Mouse (Mus musculus) lung, embryonic 14.5 days (tissue): Measurements from ENCODE around the gene Hook2. TPM values are rescaled to one million over a fixed set of nuclear protein-coding genes. Genes with fewer than 3 reads are reported as not detected.

Experiments used
- ATAC-seq: fragments of 200-750 bp; cut with Nextera tagmentation; 2 replicates; pipeline ENCODE4 v1.8.0; 2017; ENCODE audit warnings: mild to moderate bottlenecking, moderate TSS enrichment, moderate library complexity; ENCODE audit not compliant: insufficient read depth
- DNase-seq: peaks from one replicate; pipeline ENCODE4 v3.0.0-alpha.2; 2015
- H3K27ac ChIP-seq: fragments of 300-500 bp; sonication (generic); 2 replicates; pipeline ENCODE4 v1.5.1; 2014; ENCODE audit warnings: low read depth, mild to moderate bottlenecking, moderate library complexity
- H3K27me3 ChIP-seq: fragments of 300-500 bp; sonication (generic); 2 replicates; pipeline ENCODE4 v1.6.1; 2014; ENCODE audit warnings: low read length, control low read depth; ENCODE audit not compliant: insufficient read depth
- H3K36me3 ChIP-seq: fragments of 300-500 bp; sonication (generic); 2 replicates; pipeline ENCODE4 v1.6.1; 2014; ENCODE audit warnings: control low read depth; ENCODE audit not compliant: insufficient read depth
- H3K4me1 ChIP-seq: fragments of 300-500 bp; sonication (generic); 2 replicates; pipeline ENCODE4 v1.6.1; 2014; ENCODE audit warnings: antibody characterized with exemption, control low read depth; ENCODE audit not compliant: insufficient read depth
- H3K4me2 ChIP-seq: fragments of 300-500 bp; sonication (generic); 2 replicates; pipeline ENCODE4 v1.6.1; 2014; ENCODE audit warnings: mild to moderate bottlenecking
- H3K4me3 ChIP-seq: fragments of 300-500 bp; sonication (generic); 2 replicates; pipeline ENCODE4 v1.5.1; 2014; ENCODE audit warnings: low read depth, low read length
- H3K9ac ChIP-seq: fragments of 300-500 bp; sonication (generic); 2 replicates; pipeline ENCODE4 v1.6.1; 2014
- H3K9me3 ChIP-seq: fragments of 300-500 bp; sonication (generic); 2 replicates; pipeline ENCODE4 v1.6.1; 2016; ENCODE audit warnings: low read depth, low read length, control low read depth
- CTCF ChIP-seq: IDR thresholded peaks from 2 replicates; pipeline ENCODE4 v1.5.1; 2016; ENCODE audit warnings: antibody characterized with exemption, low read depth
- WGBS: fragments of 180-500 bp; shearing (Covaris S2); extraction: QIAGEN DNeasy Blood & Tissue Kit; methylation state at CpG from one replicate; pipeline ENCODE4 v1.1.7; 2014; 5-methylcytosine and 5-hydroxymethylcytosine counted together
- polyA plus RNA-seq: library from polyadenylated mRNA; unstranded; fragments of >200 nt; fragmentation: Nextera tagmentation; extraction: Ambion mirVana; gene quantifications from 2 replicates; pipeline ENCODE4 v1.2.1, GENCODE M21; 2014

Hook2 gene
- polyA plus RNA-seq, 1 experiment from 2014 or later = 18.0 TPM

DNA sequence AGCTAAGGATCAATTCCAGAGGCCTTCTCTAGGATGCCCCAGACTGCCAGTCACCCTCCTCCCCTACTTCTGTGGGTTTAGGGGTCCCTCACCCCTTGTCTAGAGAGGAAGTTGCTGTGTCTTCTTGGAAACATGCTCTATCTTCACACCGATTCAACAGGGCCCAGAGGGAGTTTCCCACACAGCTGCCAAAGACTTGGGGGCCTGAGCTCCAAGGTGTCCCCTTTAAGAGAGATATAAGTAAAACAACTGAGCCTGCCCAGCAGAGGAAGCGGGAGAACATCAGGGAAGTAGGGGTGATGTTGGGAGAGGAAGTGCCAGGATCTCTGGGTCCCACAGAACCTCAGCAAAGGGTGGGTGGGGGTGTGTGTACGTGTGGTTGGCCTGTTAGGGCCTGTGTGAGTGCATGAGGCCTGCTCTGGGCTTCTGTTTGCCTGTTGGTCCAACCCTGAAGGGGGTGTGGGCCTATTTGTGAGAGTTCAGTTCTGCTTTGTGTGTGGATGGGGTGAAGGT lies 7.8 kb upstream of the Hook2 start:
- WGBS = 57% methylated on average over 3 of the region's 3 CpGs
- H3K27ac ChIP-seq = peak overlapping the region; percentile 24; the same call in 1 of the 2 replicates
- no peaks in the 10 kb centered on the region for H3K9me3 ChIP-seq
- H3K27me3 ChIP-seq = no peaks in the 10 kb centered on the region; the same call in 1 of the 2 replicates
- peak overlapping the region; percentile 3 for H3K4me2 ChIP-seq
- ATAC-seq (no peak), DNase-seq (no peak)
- 0 out of 2 replicates have a peak overlapping the region, but pooled peaks have one; percentile 3 for H3K9ac ChIP-seq
- no peak overlapping the region for H3K4me3 ChIP-seq
- H3K4me1 ChIP-seq = peaks cover 56% of the 10 kb centered on the region
- no peaks in the 10 kb centered on the region for H3K36me3 ChIP-seq
- no peak for TF ChIP-seq CTCF

DNA sequence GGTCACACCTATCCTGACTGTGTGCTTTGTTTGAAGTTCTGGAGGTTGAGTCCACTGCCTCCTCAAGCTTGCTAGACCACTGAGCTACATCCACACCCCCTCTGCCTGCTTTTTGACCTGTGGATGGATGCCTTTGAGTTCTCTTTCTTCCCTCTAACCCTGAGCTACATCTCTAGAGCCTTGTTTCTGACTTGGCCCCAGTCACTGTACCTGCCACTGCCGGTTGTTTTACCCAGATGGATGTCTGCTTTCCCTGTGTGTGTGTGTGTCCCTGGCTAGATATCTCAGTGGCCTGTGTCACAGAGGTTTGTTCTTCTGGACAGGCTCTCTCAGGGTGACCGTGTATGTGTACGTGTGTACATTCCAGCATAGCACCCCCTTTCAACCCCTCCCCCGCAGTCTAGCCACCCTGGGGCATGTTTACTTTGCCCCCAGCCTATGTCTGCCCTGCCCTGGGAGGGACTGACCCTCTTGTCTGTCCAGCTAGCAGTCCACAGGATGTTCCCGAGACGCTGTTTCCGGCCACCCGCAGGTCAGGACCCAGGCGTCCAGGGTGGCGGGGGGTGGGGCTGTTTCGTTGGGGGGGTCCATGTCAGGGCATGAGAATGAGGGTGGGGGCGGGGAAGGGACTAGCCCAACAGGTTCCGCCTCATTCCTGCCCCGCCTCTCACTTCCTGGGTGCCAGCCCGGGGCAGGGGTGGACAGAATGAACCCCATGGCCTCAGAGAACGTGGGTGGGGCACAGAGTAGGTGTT lies 5.9 kb upstream of the Hook2 start:
- ATAC-seq (no peak), DNase-seq (peak; percentile 23)
- WGBS = 3% methylated on average over 16 of the region's 16 CpGs
- H3K9ac ChIP-seq = peak overlapping the region; percentile 58
- H3K27ac ChIP-seq = peak overlapping the region; percentile 67
- peaks cover 53% of the 10 kb centered on the region for H3K4me1 ChIP-seq
- H3K4me2 ChIP-seq = peak overlapping the region; percentile 100
- H3K4me3 ChIP-seq = peak overlapping the region; percentile 52
- no peak for TF ChIP-seq CTCF
- no peaks in the 10 kb centered on the region for H3K9me3 ChIP-seq
- no peaks in the 10 kb centered on the region for H3K27me3 ChIP-seq
- no peaks in the 10 kb centered on the region for H3K36me3 ChIP-seq

DNA sequence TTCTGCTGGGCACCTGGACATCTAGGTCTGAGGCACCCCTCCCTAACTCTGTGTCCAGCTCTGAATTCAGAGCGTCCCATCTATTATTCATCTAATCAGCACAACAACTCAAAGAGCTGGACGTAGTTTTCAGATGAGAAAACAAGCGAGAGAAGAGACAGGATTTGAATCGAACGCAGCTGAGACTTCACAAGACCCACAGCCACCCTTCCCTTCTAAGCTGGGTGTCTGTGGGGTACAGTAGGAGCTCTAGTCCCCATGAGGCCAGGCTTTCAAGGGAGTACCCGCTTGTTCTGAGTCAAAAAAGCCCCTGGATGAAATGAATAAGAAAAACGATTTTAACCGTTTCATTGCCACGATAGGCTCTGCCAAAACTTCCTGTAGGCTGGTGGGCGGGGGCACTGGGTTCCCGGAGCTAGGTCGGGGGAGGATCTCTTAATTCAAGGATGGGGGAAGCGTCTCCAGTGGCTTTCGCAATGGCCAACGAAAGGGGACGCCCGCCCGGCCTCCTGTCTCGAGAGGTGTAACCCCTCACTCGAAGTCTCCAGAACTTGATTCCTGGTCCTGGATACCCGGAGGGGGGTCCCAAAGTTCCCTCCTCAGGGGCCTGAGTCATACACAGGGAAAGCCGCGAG lies 5.2 kb upstream of the Hook2 start:
- Histone ChIP-seq H3K36me3 (no peaks in the 10 kb centered on the region), H3K4me2 (peak overlapping the region; percentile 100), H3K27me3 (no peaks in the 10 kb centered on the region), H3K9ac (peak overlapping the region; percentile 58), H3K27ac (peak overlapping the region; percentile 67), H3K4me1 (peaks cover 48% of the 10 kb centered on the region), H3K4me3 (peak overlapping the region; percentile 52), H3K9me3 (no peaks in the 10 kb centered on the region)
- 2% methylated on average over 23 of the region's 23 CpGs for WGBS
- TF ChIP-seq CTCF = no peak
- ATAC-seq (no peak), DNase-seq (peak; percentile 64)

DNA sequence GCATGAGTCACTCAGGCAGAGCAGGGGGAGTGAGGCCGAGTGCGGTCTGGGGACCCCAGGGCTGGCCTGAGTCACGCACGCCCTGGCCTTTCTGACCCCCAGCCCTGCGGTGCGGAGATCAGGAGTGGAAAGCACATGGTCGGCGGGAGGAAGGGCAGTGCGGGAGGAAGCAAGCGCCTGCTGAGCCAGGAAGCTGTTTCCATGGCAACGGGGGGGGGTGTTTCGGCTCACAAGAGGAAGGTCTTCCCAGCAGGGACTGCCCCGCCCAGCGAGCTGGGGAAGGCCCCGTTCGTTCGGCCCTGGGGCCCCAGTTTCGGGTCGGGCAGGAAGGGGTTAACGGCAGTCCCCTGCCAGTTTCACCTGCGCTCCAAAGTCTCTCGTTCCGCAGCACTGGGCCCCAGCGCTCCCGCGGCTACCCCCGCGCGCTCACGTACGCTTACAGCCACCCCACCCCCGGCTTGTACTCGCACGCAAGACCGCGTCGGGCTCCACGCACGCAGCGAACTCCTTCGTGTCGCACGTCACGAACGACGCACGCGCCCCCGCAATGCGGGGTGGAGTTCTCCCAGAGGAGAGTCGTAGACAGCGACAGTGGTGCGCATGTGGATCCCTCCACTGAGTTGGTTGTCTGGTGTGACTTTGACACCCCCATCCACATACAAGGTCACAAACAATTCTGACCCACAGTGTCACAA lies 4.6 kb upstream of the Hook2 start:
- DNase-seq (peak; percentile 83), ATAC-seq (peak; percentile 7)
- H3K36me3 ChIP-seq = no peaks in the 10 kb centered on the region
- no peaks in the 10 kb centered on the region for H3K9me3 ChIP-seq
- peaks cover 44% of the 10 kb centered on the region for H3K4me1 ChIP-seq
- H3K4me2 ChIP-seq = peak overlapping the region; percentile 100
- TF ChIP-seq CTCF = no peak
- H3K27me3 ChIP-seq = no peaks in the 10 kb centered on the region
- under 1% methylated on average over 53 of the region's 53 CpGs for WGBS
- H3K4me3 ChIP-seq = peak overlapping the region; percentile 52
- peak overlapping the region; percentile 67; the same call in 1 of the 2 replicates for H3K27ac ChIP-seq
- H3K9ac ChIP-seq = peak overlapping the region; percentile 58

DNA sequence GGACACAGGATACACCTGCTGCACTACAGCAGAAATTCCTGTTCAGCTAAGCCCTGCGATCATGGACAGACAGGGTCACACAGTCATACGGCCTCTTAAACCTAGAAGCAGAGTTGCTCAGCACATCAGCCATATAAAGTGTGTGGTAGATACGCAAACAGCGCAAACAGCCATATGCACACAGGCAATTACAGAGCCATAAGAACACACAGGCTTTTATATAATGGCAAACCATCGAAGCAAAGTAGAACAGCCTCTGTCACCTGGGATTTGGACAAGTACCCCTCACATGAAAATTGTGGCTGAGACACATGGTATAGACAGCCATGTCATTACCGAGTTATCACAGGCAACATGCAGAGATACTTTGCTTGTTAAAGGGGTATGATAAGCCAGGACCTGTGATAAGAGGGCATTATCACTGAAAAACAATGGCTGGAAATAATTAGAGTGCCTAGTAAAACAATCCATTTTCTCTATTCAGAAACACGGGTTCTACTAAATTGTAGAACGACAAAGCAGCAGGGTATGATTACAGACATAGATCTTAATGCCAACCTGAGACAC lies 3.9 kb upstream of the Hook2 start:
- Histone ChIP-seq H3K4me3 (peak overlapping the region; percentile 52), H3K27me3 (no peaks in the 10 kb centered on the region), H3K36me3 (no peaks in the 10 kb centered on the region), H3K4me1 (peaks cover 39% of the 10 kb centered on the region), H3K9ac (peak overlapping the region; percentile 58), H3K4me2 (peak overlapping the region; percentile 100), H3K27ac (peak overlapping the region; percentile 67; the same call in 1 of the 2 replicates), H3K9me3 (no peaks in the 10 kb centered on the region)
- TF ChIP-seq CTCF = no peak
- no peak for ATAC-seq
- peak; percentile 48 for DNase-seq
- WGBS = 32% methylated on average over 8 of the region's 8 CpGs

DNA sequence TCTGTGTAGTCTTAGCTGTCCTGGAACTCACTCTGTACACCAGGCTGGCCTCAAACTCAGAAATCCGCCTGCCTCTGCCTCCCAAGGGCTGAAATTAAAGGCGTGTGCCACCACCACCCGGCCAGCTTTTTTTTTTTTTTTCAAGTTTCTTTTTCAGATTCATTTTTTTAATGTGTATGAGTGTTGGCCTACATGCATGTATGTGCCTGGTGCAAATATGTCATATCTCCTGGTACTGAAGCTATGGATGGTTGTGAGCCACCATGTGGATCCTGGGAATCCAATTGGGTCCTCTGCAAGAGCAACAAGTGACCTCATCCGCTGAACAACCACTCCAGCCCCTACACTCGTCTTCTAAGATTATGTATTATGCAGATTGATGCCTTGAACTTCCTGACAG lies 3.0 kb upstream of the Hook2 start:
- 71% methylated on average over 5 of the region's 5 CpGs for WGBS
- ATAC-seq = no peak

More for the DNA sequence above, 3.0 kb upstream of the Hook2 start:
- no peaks in the 10 kb centered on the region for H3K36me3 ChIP-seq
- no peak for TF ChIP-seq CTCF
- H3K4me1 ChIP-seq = peaks cover 29% of the 10 kb centered on the region
- H3K27ac ChIP-seq = no peak overlapping the region
- no peaks in the 10 kb centered on the region for H3K27me3 ChIP-seq
- H3K4me3 ChIP-seq = no peak overlapping the region
- no peak overlapping the region for H3K4me2 ChIP-seq
- no peak overlapping the region for H3K9ac ChIP-seq
- H3K9me3 ChIP-seq = no peaks in the 10 kb centered on the region
- no peak for DNase-seq
